Mouse (Mus musculus) olfactory bulb, adult 2 months (tissue): Measurements from ENCODE around the gene Cyp26a1.

ENCODE experiments used
- CTCF ChIP-seq: fragments of 200-500 bp; IDR thresholded peaks from 2 replicates; pipeline ENCODE4 v1.5.1; 2012; ENCODE audit warnings: low read depth, mild to moderate bottlenecking, low read length, moderate library complexity; ENCODE audit not compliant: insufficient read depth
- POLR2A ChIP-seq: fragments of 200-500 bp; IDR thresholded peaks from 2 replicates; pipeline ENCODE4 v1.6.1; 2012; ENCODE audit warnings: mild to moderate bottlenecking, low read depth, low read length, moderate library complexity; ENCODE audit not compliant: insufficient read depth

DNA sequence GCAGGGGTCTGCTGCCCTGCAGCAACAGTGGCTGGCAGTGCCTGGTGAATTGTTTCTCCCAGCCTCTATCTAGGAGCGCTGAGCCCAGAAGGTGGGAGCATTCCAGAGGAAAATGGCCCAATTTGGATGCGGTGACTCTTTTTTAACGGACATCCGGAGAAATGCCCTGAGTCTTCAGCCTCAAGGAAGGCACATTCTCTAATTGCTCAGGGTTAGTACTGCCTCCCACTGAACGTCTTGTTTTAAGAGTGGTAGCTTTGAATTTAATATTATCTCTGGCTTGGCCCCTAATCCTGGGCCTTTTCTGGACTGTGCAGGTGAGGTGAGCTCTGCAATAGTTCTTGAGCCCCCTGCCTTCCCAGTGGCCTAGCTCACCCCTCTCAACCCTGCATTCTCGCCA, 12.3 kb upstream of the Cyp26a1 start, which contains the start of gene Cyp26c1:
- TF ChIP-seq CTCF, result no peak
- TF ChIP-seq POLR2A, result no peak
